Mouse (Mus musculus) forebrain, embryonic 10.5 days (tissue): Measurements from ENCODE around the gene Man2b2. TPM values are rescaled to one million over a fixed set of nuclear protein-coding genes. Genes with fewer than 3 reads are reported as not detected.
"Not testable (repeated sequence)": the region's sequence is repeated elsewhere in the genome, so short reads cannot be mapped to it uniquely, and the experiment has no call there.

Experiments
- DNase-seq: peaks from one replicate; pipeline ENCODE4 v3.0.0-alpha.2; 2017; ENCODE audit warnings: low spot score; ENCODE audit errors: extremely low spot score
- H3K27ac ChIP-seq: fragments of 300-500 bp; sonication (generic); 2 replicates; pipeline ENCODE4 v1.5.1; 2016; ENCODE audit warnings: mild to moderate bottlenecking
- H3K27me3 ChIP-seq: fragments of 300-500 bp; sonication (generic); 2 replicates; pipeline ENCODE4 v1.6.1; 2016; ENCODE audit warnings: mild to moderate bottlenecking; ENCODE audit not compliant: poor library complexity, severe bottlenecking
- H3K36me3 ChIP-seq: fragments of 300-500 bp; sonication (generic); replicated peaks from 2 replicates; pipeline ENCODE4 v1.6.1; 2016; ENCODE audit warnings: mild to moderate bottlenecking, moderate library complexity
- H3K4me1 ChIP-seq: fragments of 300-500 bp; sonication (generic); 2 replicates; pipeline ENCODE4 v1.6.1; 2016
- H3K4me3 ChIP-seq: fragments of 300-500 bp; sonication (generic); 2 replicates; pipeline ENCODE4 v1.5.1; 2016; ENCODE audit warnings: mild to moderate bottlenecking, moderate library complexity
- H3K9me3 ChIP-seq: fragments of 300-500 bp; sonication (generic); 2 replicates; pipeline ENCODE4 v1.6.1; 2016; ENCODE audit warnings: mild to moderate bottlenecking, moderate library complexity
- WGBS: fragments of 180-500 bp; shearing (Covaris S2); methylation state at CpG from one replicate; pipeline ENCODE4 v1.1.7; 2016; 5-methylcytosine and 5-hydroxymethylcytosine counted together
- polyA plus RNA-seq: library from polyadenylated mRNA; unstranded; fragments of >200 nt; fragmentation: Nextera tagmentation; extraction: Ambion mirVana; gene quantifications from 2 replicates; pipeline ENCODE4 v1.2.1, GENCODE M21; 2016

Man2b2 gene
- polyA plus RNA-seq, 1 experiment from 2014 or later, result 12.3 TPM

- peaks cover 62% of the 10 kb centered on the region for H3K36me3 ChIP-seq
Measured at GRCm38 (mm10) chr5:36820142-36820541, 10.3 kb downstream of the Man2b2 start.

GRCm38 (mm10) chr5:36819742-36820141 lies 10.7 kb downstream of the Man2b2 start:
- peaks cover 63% of the 10 kb centered on the region for H3K36me3 ChIP-seq
- no peak overlapping the region for H3K27ac ChIP-seq
- H3K9me3 ChIP-seq, result no peaks in the 10 kb centered on the region
- no peak overlapping the region for H3K4me3 ChIP-seq
- H3K4me1 ChIP-seq, result no peaks in the 10 kb centered on the region
- WGBS, result 89% methylated on average over 5 of the region's 5 CpGs
- no peaks in the 10 kb centered on the region for H3K27me3 ChIP-seq
- no peak for DNase-seq

More at GRCm38 (mm10) chr5:36820142-36820541, 10.3 kb downstream of the Man2b2 start:
- Histone ChIP-seq H3K9me3 (no peaks in the 10 kb centered on the region), H3K4me1 (no peaks in the 10 kb centered on the region), H3K27ac (no peak overlapping the region), H3K27me3 (no peaks in the 10 kb centered on the region), H3K4me3 (no peak overlapping the region)
- peak; percentile 45 for DNase-seq
- WGBS, result 50% methylated on average over 6 of the region's 6 CpGs

GRCm38 (mm10) chr5:36817738-36818137 lies 12.7 kb downstream of the Man2b2 start:
- WGBS, result 54% methylated on average over 3 of the region's 3 CpGs
- Histone ChIP-seq H3K4me1 (no peaks in the 10 kb centered on the region), H3K4me3 (no peak overlapping the region), H3K36me3 (peaks cover 45% of the 10 kb centered on the region), H3K9me3 (no peaks in the 10 kb centered on the region), H3K27ac (no peak overlapping the region), H3K27me3 (no peaks in the 10 kb centered on the region)
- no peak for DNase-seq

GRCm38 (mm10) chr5:36814554-36814953 lies 15.9 kb downstream of the Man2b2 start:
- peaks cover 24% of the 10 kb centered on the region for H3K36me3 ChIP-seq
- no peaks in the 10 kb centered on the region for H3K27me3 ChIP-seq
- no peak overlapping the region for H3K4me3 ChIP-seq
- no peaks in the 10 kb centered on the region for H3K4me1 ChIP-seq
- DNase-seq, result no peak
- no peaks in the 10 kb centered on the region for H3K9me3 ChIP-seq
- 81% methylated on average over 6 of the region's 6 CpGs for WGBS
- H3K27ac ChIP-seq, result no peak overlapping the region

- H3K9me3 ChIP-seq, result no peaks in the 10 kb centered on the region
- no peaks in the 10 kb centered on the region for H3K27me3 ChIP-seq
- no peaks in the 10 kb centered on the region for H3K4me1 ChIP-seq
- H3K4me3 ChIP-seq, result no peak overlapping the region
- H3K36me3 ChIP-seq, result peaks cover 14% of the 10 kb centered on the region
- 30% methylated on average over 3 of the region's 3 CpGs for WGBS
- H3K27ac ChIP-seq, result no peak overlapping the region
- DNase-seq, result peak; percentile 71
Measured at GRCm38 (mm10) chr5:36811413-36811812, 19.0 kb downstream of the Man2b2 start.

GRCm38 (mm10) chr5:36810634-36811033 lies 19.8 kb downstream of the Man2b2 start:
- H3K27me3 ChIP-seq, result no peaks in the 10 kb centered on the region
- H3K4me1 ChIP-seq, result no peaks in the 10 kb centered on the region
- H3K36me3 ChIP-seq, result peaks cover 7% of the 10 kb centered on the region
- no peak overlapping the region for H3K27ac ChIP-seq
- 72% methylated on average over 3 of the region's 3 CpGs for WGBS
- no peak for DNase-seq
- H3K9me3 ChIP-seq, result no peaks in the 10 kb centered on the region
- H3K4me3 ChIP-seq, result no peak overlapping the region

- no peak for DNase-seq
- Histone ChIP-seq H3K27me3 (no peaks in the 10 kb centered on the region), H3K4me1 (no peaks in the 10 kb centered on the region), H3K36me3 (no peaks in the 10 kb centered on the region), H3K9me3 (no peaks in the 10 kb centered on the region), H3K4me3 (no peak overlapping the region), H3K27ac (no peak overlapping the region)
- 89% methylated on average over 7 of the region's 7 CpGs for WGBS
Measured at GRCm38 (mm10) chr5:36809123-36809522, 21.3 kb downstream of the Man2b2 start.

- Histone ChIP-seq H3K27ac (no peak overlapping the region), H3K27me3 (no peaks in the 10 kb centered on the region), H3K4me1 (no peaks in the 10 kb centered on the region), H3K36me3 (no peaks in the 10 kb centered on the region), H3K9me3 (no peaks in the 10 kb centered on the region), H3K4me3 (no peak overlapping the region)
- no peak for DNase-seq
- WGBS, result 23% methylated on average over 5 of the region's 5 CpGs
Measured at GRCm38 (mm10) chr5:36807106-36807505, 23.3 kb downstream of the Man2b2 start.

GRCm38 (mm10) chr5:36797291-36797690 lies 33.2 kb downstream of the Man2b2 start:
- peaks cover 26% of the 10 kb centered on the region for H3K36me3 ChIP-seq
- no peaks in the 10 kb centered on the region for H3K9me3 ChIP-seq
- WGBS, result 49% methylated on average over 8 of the region's 8 CpGs
- H3K27me3 ChIP-seq, result peaks cover 10% of the 10 kb centered on the region
- H3K4me3 ChIP-seq, result peak overlapping the region; percentile 74
- peak overlapping the region; percentile 94 for H3K27ac ChIP-seq
- H3K4me1 ChIP-seq, result peaks cover 20% of the 10 kb centered on the region
- no peak for DNase-seq

GRCm38 (mm10) chr5:36796296-36797014 lies 34.0 kb downstream of the Man2b2 start, which contains the start of gene Mrfap1:
Mrfap1 (minus strand) TSS chr5:36796772.
- H3K9me3 ChIP-seq, H3K27me3 ChIP-seq: not testable (repeated sequence)
- peak; percentile 93 for DNase-seq
- Histone ChIP-seq H3K4me3 (peak within 1 kb of the TSS; percentile 74), H3K27ac (peak within 1 kb of the TSS; percentile 94), H3K36me3 (peaks cover 26% of the 10 kb centered on the region), H3K4me1 (peaks cover 20% of the 10 kb centered on the region)
- under 1% methylated on average over 90 of the region's 90 CpGs for WGBS

GRCm38 (mm10) chr5:36795647-36796295 lies 34.7 kb downstream of the Man2b2 start:
- not testable (repeated sequence) for H3K27me3 ChIP-seq, H3K9me3 ChIP-seq
- H3K4me3 ChIP-seq, result peak overlapping the region; percentile 74
- 9% methylated on average over 37 of the region's 37 CpGs for WGBS
- H3K27ac ChIP-seq, result peak overlapping the region; percentile 94
- peaks cover 20% of the 10 kb centered on the region for H3K4me1 ChIP-seq
- peak; percentile 57 for DNase-seq
- peaks cover 27% of the 10 kb centered on the region for H3K36me3 ChIP-seq

GRCm38 (mm10) chr5:36791861-36792260 lies 38.6 kb downstream of the Man2b2 start:
- no peak for DNase-seq
- Histone ChIP-seq H3K36me3 (peaks cover 30% of the 10 kb centered on the region), H3K27me3 (no peaks in the 10 kb centered on the region), H3K9me3 (no peaks in the 10 kb centered on the region), H3K4me1 (peaks cover 10% of the 10 kb centered on the region), H3K27ac (no peak overlapping the region), H3K4me3 (no peak overlapping the region)
- 85% methylated on average over 9 of the region's 9 CpGs for WGBS

GRCm38 (mm10) chr5:36786052-36786451 lies 44.4 kb downstream of the Man2b2 start:
- peaks cover 10% of the 10 kb centered on the region; the same call in 1 of the 2 replicates for H3K9me3 ChIP-seq
- no peak for DNase-seq
- 95% methylated on average over 5 of the region's 5 CpGs for WGBS

More at GRCm38 (mm10) chr5:36786052-36786451, 44.4 kb downstream of the Man2b2 start:
- Histone ChIP-seq H3K36me3 (peaks cover 4% of the 10 kb centered on the region; the same call in 1 of the 2 replicates), H3K4me1 (no peaks in the 10 kb centered on the region), H3K4me3 (no peak overlapping the region), H3K27me3 (no peaks in the 10 kb centered on the region), H3K27ac (no peak overlapping the region)
